Mouse (Mus musculus) forebrain, embryonic 10.5 days (tissue): ENCODE results near the gene Cyp2c66. TPM values are rescaled to one million over a fixed set of nuclear protein-coding genes. Genes with fewer than 3 reads are reported as not detected.
"Not testable (repeated sequence)": the region's sequence is repeated elsewhere in the genome, so short reads cannot be mapped to it uniquely, and the experiment has no call there.

ENCODE experiments used
- DNase-seq: peaks from one replicate; pipeline ENCODE4 v3.0.0-alpha.2; 2017; ENCODE audit warnings: low spot score; ENCODE audit errors: extremely low spot score
- H3K27ac ChIP-seq: fragments of 300-500 bp; sonication (generic); 2 replicates; pipeline ENCODE4 v1.5.1; 2016; ENCODE audit warnings: mild to moderate bottlenecking
- H3K27me3 ChIP-seq: fragments of 300-500 bp; sonication (generic); 2 replicates; pipeline ENCODE4 v1.6.1; 2016; ENCODE audit warnings: mild to moderate bottlenecking; ENCODE audit not compliant: poor library complexity, severe bottlenecking
- H3K36me3 ChIP-seq: fragments of 300-500 bp; sonication (generic); replicated peaks from 2 replicates; pipeline ENCODE4 v1.6.1; 2016; ENCODE audit warnings: mild to moderate bottlenecking, moderate library complexity
- H3K4me1 ChIP-seq: fragments of 300-500 bp; sonication (generic); 2 replicates; pipeline ENCODE4 v1.6.1; 2016
- H3K4me3 ChIP-seq: fragments of 300-500 bp; sonication (generic); 2 replicates; pipeline ENCODE4 v1.5.1; 2016; ENCODE audit warnings: mild to moderate bottlenecking, moderate library complexity
- H3K9me3 ChIP-seq: fragments of 300-500 bp; sonication (generic); 2 replicates; pipeline ENCODE4 v1.6.1; 2016; ENCODE audit warnings: mild to moderate bottlenecking, moderate library complexity
- whole genome bisulfite sequencing: fragments of 180-500 bp; shearing (Covaris S2); methylation state at CpG from one replicate; pipeline ENCODE4 v1.1.7; 2016; 5-methylcytosine and 5-hydroxymethylcytosine counted together
- polyA plus RNA-seq: library from polyadenylated mRNA; unstranded; fragments of >200 nt; fragmentation: Nextera tagmentation; extraction: Ambion mirVana; gene quantifications from 2 replicates; pipeline ENCODE4 v1.2.1, GENCODE M21; 2016

Cyp2c66 gene
- not detected in 2 replicates for polyA plus RNA-seq

GRCm38 (mm10) chr19:39113644-39114043 is at the start of gene Cyp2c66:
Gene Cyp2c66, plus strand, starts transcription at chr19:39113898.
- peaks cover 14% of the 10 kb centered on the region; the same call in 1 of the 2 replicates for H3K9me3 ChIP-seq
- no peaks in the 10 kb centered on the region for H3K27me3 ChIP-seq
- WGBS = 80% methylated on average over 1 of the region's 1 CpGs
- H3K36me3 ChIP-seq = no peaks in the 10 kb centered on the region
- no peak for DNase-seq
- H3K4me1 ChIP-seq = no peaks in the 10 kb centered on the region
- no peak within 1 kb of the TSS for H3K4me3 ChIP-seq
- H3K27ac ChIP-seq = no peak within 1 kb of the TSS

GRCm38 (mm10) chr19:39098779-39099178 is 14.9 kb upstream of the Cyp2c66 start:
- peaks cover 43% of the 10 kb centered on the region for H3K9me3 ChIP-seq
- not testable (repeated sequence) for H3K27ac ChIP-seq, DNase-seq, H3K27me3 ChIP-seq, H3K36me3 ChIP-seq, H3K4me3 ChIP-seq, H3K4me1 ChIP-seq
- WGBS = 86% methylated on average over 2 of the region's 2 CpGs

- not testable (repeated sequence) for DNase-seq, H3K4me1 ChIP-seq, H3K4me3 ChIP-seq, H3K27me3 ChIP-seq, H3K27ac ChIP-seq, H3K36me3 ChIP-seq
- WGBS = 83% methylated on average over 19 of the region's 19 CpGs
- peaks cover 11% of the 10 kb centered on the region for H3K9me3 ChIP-seq
Observed at GRCm38 (mm10) chr19:39156836-39157235, 43.1 kb downstream of the Cyp2c66 start.

Other genes starting within 250 kb of the Cyp2c66 start
- 115 and 122 TPM in 2 replicates for gene Hells, start 183.0 kb upstream of the Cyp2c66 start, polyA plus RNA-seq
- not detected in 2 replicates for gene Cyp2c55, start 106.9 kb upstream of the Cyp2c66 start, polyA plus RNA-seq
- gene Cyp2c65, start 52.9 kb upstream of the Cyp2c66 start, polyA plus RNA-seq = not detected in 2 replicates
- gene Cyp2c29, start 155.5 kb downstream of the Cyp2c66 start, polyA plus RNA-seq = not detected in 2 replicates